Mouse (Mus musculus) stomach, postnatal 0 days (tissue): ENCODE data around the gene Zfp688.

ENCODE experiments used
- CTCF ChIP-seq: IDR thresholded peaks from 2 replicates; pipeline ENCODE4 v1.5.1; 2016; ENCODE audit warnings: antibody characterized with exemption, low read depth, mild to moderate bottlenecking, moderate library complexity
- EP300 ChIP-seq: optimal IDR thresholded peaks from 2 replicates; pipeline ENCODE3; 2016; ENCODE audit warnings: antibody characterized with exemption

GRCm38 (mm10) chr7:127425291-127425690 is 3.4 kb upstream of the Zfp688 start:
- TF ChIP-seq CTCF (no peak), EP300 (no peak)
